Mouse (Mus musculus) layer of hippocampus, postnatal 14 days (tissue): ENCODE measurements around the gene Doc2a. TPM values are rescaled to one million over a fixed set of nuclear protein-coding genes. Genes with fewer than 3 reads are reported as not detected.
A peak's percentile ranks its signal among the peaks of the same experiment; 100 is the strongest.

Source experiments
- DNase-seq, 2 experiments: peaks; one replicate each; pipeline ENCODE4 v3.0.0; 2021 to 2022; ENCODE audit warnings: low spot score in 2 of 2, mixed read lengths in 1 of 2
- total RNA-seq, 2 experiments: library from RNA; stranded (reverse); gene quantifications; 2 replicates each; pipeline ENCODE4 v1.2.3; 2021

Gene Doc2a
- total RNA-seq, 2 experiments from 2014 or later, result 22.8 to 25.8 TPM

DNA sequence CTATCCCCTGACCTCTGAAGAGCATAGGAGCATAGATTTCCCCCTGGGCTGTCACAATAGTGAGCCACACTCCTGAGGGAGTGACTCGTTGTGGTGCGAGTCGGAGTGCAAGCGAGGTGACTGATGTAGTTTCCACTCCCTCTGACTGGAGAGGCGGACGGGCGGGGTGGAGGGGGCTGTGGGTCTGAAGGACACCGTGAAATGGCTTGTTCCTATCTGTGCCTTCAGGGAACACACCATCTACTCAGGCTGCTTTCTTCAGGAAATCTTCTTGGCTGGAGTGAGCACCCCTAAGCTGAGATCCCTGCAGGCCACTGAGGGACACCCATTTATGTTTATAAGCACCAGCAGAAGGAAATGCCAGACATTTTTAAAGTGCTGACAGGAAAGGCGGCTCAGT is 24.5 kb upstream of the Doc2a start:
- DNase-seq, result no peak

DNA sequence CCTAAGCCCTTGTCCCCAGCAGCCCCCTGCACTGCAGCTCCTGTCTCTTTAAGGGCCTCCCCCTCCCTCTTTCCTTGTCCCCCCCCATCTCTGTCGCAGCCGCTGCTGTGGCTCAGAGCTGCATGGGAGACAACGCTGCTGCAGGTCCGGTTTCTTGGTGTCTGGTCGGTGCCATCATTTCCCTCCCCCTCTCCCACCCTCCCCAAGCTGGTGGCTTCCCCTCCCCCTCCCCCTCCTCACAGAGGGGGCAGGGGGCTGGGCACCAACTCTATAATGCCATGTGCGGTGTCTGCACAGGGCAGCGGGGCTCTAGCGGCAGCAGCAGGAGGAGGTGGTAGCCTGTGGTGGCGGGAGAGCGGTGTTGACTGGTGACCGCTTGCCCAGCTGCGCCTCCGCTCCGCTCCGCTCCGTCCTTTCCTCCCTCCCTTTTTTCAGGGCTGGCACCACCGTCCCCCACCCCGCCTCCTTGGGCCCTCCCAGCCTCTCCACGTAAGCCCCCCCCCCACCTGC is 24.0 kb upstream of the Doc2a start:
- DNase-seq, result no peak

DNA sequence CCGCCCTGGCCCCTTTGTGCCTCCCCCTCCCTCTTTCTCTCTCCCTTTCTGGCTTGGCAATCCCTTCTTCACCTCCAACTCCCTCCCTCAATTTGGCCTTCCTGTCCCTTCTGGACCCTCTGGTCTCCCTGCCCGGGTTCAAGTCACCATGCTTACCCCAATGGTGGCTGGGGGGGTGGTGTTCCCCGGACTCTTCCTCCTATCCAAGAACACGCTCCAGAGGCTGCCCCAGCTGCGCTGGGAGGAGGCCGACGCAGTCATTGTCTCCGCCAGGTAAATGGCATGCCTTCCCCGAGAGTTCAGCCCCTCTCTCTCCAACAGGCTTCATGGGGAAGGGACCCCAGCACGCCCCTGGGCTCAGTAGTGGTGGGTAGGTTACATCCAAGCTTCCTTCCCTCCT is 23.3 kb upstream of the Doc2a start:
- DNase-seq, result no peak

GRCm38 (mm10) chr7:126825403-126825802 is 21.8 kb upstream of the Doc2a start:
- DNase-seq, result no peak

DNA sequence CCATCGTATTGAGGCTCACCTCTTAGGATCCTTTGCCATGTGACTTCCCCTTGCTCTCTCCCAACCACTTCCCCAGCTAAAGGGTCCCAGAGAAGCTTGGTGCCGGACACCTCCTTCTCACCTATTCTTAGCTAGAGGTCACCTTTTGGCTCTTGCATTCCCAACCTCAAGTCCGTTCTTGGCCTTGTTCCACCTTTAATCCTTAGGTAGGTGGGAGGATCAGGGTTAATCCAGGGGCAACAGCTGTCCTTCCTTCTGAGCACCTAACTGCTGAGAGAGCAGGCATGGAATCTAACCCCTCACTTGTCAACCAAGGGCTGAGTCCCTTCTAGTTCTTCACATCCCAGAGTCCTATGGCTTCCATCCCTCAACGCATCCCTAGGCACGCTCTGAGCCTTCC is 21.3 kb upstream of the Doc2a start:
- DNase-seq, result no peak

GRCm38 (mm10) chr7:126831539-126831938 is 15.7 kb upstream of the Doc2a start, which contains the start of gene 4930451I11Rik:
Gene 4930451I11Rik (minus strand): TSS chr7:126831639.
- DNase-seq, result no peak

DNA sequence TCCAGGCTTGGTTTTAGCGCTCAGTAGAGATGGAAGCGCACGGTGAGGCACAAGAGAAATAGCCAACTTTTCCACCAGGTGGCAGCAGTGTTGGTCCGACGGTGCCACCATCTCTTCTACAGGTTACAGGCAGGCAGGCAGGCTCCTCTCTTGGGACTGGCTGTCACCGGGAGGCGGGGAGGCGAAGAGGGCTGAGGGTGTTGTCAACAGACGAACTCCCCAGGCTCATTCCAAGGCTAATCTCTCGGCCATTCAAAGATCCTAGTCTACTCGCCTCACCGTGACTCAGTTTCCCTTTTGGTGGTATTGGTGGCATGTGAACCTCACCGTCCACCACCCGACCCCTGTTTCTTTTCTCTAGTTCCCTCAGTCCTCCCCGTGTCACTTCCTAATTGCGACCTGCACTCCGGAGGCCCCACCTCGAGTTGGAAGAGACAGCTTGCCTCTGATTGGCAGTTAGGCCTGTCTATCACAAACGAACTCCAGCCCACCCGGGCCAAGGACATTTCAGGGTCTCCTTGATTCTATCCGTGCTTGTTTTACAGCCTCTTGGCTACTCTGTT is 15.1 kb upstream of the Doc2a start:
- DNase-seq, result peak; percentile 80 to 82

GRCm38 (mm10) chr7:126833294-126833693 is 13.9 kb upstream of the Doc2a start:
- DNase-seq, result no peak

- DNase-seq, result no peak
Measured at GRCm38 (mm10) chr7:126843276-126843675, 3.9 kb upstream of the Doc2a start.

DNA sequence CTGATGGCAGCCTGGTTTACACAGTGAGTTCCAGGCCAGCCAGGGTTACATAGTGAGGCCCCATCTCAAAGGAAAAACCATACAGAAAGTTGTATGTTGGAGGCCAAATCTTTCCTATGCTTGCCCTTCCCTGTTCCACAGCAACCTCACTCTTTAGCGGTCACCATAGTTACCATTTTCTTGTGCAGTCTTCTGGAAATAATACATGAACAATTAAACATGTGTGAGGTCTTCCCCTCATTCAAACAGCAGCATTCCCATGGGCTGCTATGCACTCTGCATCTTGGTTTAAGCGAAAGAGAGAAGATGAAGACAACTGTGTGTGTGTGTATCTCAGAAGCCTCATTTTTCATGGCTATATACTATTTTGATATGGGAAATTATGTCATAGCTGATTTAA is 1.7 kb upstream of the Doc2a start:
- no peak for DNase-seq

DNA sequence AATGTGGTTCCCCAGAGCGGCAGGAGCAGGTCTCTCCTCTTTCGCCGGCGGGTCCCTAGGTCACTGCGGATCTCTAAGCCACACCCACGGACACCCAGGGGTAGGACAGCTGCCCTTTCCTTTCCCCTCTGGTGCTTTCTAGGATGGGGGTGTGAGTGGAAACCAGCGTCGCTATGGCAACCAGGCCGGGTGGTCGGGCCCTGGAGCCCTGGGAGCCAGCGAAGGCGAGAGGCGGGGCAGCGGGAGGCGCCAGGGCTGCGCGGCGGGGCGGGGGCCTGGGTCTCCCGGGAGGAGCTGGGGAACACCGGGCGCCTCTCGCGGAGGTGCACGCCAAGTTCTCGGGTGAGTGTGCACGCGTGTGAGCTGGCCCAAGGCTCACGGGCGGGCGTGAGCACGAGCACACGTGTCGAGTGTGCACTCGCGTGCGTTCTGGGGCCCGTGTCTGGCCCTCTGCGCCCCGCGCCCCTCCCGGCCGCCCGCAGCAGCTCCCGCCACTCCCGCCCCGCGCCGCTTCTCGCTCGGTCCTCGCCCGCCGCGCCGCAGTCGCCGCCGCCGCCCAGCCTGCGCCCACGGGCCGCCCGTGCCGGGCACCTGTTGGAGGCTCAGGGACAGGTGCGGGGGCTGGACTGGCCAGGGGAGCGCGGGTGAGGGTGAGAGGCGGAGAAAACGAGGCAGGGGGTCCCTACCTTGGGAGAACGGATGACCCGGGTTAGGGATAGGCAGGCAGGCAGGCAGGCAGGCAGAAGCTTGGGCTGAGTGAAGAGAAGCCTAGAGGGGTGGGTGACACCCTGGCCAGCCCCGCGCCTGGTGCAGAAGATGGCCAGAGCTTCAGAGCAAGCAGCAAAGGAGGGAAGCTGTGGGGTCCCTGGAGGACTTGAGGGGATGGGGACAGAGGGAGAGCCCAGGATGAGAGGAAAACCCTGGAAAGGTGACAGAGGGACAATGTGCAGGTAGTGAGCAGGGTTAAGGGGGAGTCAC is 494 bp downstream of the Doc2a start:
- DNase-seq, result no peak

- no peak for DNase-seq
Measured at GRCm38 (mm10) chr7:126848794-126849193, 1.6 kb downstream of the Doc2a start.

- DNase-seq, result no peak
Measured at GRCm38 (mm10) chr7:126850161-126850560, 2.9 kb downstream of the Doc2a start.

DNA sequence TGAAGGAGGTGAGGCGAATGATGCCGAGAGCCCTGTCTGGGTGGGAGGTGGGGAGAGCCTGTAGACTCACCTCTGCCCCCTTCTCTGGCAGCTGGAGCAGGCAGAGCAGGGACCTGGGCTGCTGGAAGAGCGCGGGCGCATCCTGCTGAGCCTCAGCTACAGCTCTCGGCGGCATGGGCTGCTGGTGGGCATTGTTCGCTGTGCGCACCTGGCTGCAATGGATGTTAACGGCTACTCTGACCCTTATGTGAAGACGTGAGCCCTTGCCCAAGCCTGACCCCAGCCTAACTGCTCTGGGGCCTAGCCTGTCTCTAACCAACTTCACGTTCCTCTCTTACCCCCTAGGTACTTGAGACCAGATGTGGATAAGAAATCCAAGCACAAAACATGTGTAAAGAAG is 4.0 kb downstream of the Doc2a start:
- DNase-seq, result no peak

- DNase-seq, result no peak
Measured at GRCm38 (mm10) chr7:126853454-126853853, 6.2 kb downstream of the Doc2a start.

DNA sequence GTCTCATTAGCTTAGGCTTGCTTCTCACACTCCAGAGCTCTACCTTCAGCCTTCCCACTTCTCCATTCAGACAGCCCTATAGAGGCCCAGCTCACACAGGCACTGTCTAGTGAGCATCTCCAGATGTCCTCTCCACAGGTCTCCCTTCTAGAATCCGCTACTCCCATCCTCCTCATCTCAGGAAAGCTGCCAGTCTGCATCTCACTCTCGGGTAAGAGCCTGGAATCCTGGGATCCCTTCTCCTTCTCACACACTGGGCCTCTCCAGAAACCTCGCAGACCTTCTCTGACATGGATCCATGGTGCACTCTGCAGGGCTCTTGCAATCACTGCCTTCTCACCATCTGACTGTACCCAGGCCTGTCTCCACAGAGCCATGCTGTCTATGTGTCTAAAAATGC is 8.4 kb downstream of the Doc2a start:
- no peak for DNase-seq

DNA sequence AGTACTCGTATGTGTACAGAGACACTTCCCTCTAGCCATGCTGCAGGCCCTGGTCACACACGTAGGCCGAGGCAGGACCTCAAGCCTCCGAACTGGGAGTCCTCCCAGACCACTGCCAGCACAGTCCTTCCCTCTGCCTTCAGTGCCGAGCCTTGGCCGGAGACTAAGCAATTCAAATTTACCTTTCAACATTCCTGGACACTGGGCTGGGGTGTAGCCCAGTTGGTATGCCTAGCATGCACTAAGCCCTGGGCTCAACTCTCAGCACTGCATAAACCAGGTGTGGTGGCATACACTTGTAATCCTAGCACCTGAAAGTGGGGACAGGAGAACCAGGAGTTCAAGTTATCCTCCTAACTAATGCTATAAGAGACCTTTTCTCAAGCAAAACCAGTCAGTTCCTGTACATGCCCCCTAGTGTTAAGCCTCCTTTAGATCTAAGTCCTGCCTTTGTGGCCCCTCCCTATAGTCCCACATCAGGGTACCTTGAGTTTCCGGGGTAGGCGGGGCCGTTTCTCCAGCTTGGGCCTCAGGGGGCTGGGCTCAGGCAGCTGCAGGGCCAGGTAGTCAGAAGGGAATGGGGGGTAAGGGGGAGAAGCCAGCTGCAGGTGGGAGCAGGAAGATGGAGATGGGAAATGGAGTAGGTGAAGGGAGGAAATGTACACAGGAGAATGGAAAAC is 9.7 kb downstream of the Doc2a start:
- DNase-seq, result no peak

- DNase-seq, result no peak
Measured at GRCm38 (mm10) chr7:126860987-126861386, 13.8 kb downstream of the Doc2a start.

DNA sequence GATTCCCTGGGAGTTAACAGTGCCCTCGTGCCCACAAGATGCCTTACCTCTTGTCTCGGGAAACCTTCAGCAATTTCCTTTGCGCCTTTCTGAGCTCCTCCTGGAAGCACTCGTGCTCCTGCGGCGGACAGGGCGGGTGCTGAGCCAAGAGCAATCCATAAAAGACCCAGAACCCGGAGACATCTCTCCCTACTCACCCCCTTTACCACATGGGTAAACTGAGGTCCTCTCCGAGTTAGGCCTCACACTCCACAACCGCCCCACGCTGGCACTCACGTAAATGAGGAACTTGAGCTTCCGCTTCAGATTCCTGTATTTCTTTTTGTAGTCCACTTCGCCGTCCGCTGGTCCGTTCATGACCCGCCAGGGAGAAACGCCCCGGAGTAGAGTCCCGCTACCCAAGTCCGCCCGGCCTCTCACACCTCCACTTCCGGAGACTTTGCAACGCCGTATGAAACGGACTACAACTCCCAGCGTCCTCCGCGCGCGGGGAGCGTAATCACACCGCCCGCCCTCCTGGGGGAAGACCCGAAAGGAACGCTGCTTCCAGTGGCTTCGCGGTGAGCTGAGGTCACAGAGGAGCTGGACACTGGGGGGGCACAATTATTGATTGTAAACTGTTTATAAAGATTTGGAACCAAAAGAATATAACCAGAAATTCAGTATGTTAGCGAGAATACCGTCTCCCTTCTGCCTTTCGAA is 14.4 kb downstream of the Doc2a start, which contains the start of gene Hirip3:
Hirip3 (plus strand) TSS at position 544 of the 702 bp plus-strand sequence.
- DNase-seq, result peak; percentile 93 to 96

DNA sequence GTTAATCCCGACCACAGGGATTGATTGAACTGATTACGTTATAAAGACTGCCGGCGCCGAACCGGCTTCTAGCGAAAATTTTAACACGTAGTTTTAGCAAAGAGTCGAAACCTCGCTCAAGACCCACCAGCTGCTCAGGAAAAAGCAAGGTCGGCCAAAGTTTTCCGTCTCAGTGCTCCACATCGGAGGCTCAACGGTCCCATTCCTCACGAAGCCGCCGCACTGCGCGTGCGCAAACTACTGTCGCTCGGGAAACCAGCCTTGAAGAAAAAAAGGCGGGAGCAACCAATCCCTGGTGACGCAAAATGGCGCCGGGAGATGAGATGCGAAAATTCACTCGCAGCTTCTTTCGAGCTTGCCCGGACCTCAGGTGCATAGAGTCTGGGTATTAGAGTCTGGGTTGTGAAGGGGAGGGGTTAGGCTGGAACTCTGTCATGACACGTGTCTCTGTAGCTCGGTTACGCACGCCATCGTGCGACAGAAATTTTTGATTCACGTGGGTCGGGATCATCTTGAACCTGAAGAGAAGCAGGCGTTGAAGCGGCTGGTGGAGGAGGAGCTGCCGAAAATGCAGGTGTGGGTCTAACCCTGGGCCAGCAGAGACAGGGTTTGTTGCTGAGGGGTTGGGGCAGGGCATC is 15.1 kb downstream of the Doc2a start, which contains the start of gene Ino80e:
Ino80e (minus strand) TSS at position 231 of the 638 bp plus-strand sequence.
- DNase-seq, result peak; percentile 97
